Mouse (Mus musculus): ENCODE data around the gene Mbtps1. TPM values are rescaled to one million over a fixed set of nuclear protein-coding genes. Genes with fewer than 3 reads are reported as not detected.

Mbtps1 gene
- 48.5 and 62.4 TPM in 2 replicates for polyA plus RNA-seq (2015; fragmentation: Nextera tagmentation; extraction: Ambion mirVana)

- peak within 1 kb of the TSS; percentile 94 for H3K27ac ChIP-seq (replicated peaks)
- WGBS, result 6% methylated on average over 56 of the region's 63 CpGs
- H3K9me3 ChIP-seq (replicated peaks), result no peaks in the 10 kb centered on the region
- no peaks in the 10 kb centered on the region for H3K27me3 ChIP-seq (replicated peaks)
- H3K4me3 ChIP-seq (replicated peaks), result peak within 1 kb of the TSS; percentile 66
- peaks cover 39% of the 10 kb centered on the region for H3K4me1 ChIP-seq
- H3K36me3 ChIP-seq, result peaks cover 22% of the 10 kb centered on the region
- H3K4me2 ChIP-seq, result peak within 1 kb of the TSS; percentile 78
- H3K9ac ChIP-seq (replicated peaks), result peak within 1 kb of the TSS; percentile 65
- peak; percentile 97 for ATAC-seq (ENCODE audit: low FRiP score)
These were observed at the start of gene Mbtps1 for GRCm38 (mm10) chr8:119558603-119559401. Gene Mbtps1 (minus strand): TSS chr8:119558735.

- 85% methylated on average over 2 of the region's 2 CpGs for WGBS
- peaks cover 13% of the 10 kb centered on the region for H3K36me3 ChIP-seq
- no peaks in the 10 kb centered on the region for H3K9me3 ChIP-seq (replicated peaks)
- no peaks in the 10 kb centered on the region for H3K27me3 ChIP-seq (replicated peaks)
- peaks cover 17% of the 10 kb centered on the region for H3K4me1 ChIP-seq
- ATAC-seq (ENCODE audit: low FRiP score), result no peak
- no peak overlapping the region for H3K9ac ChIP-seq (replicated peaks)
- no peak overlapping the region for H3K4me2 ChIP-seq
- H3K27ac ChIP-seq (replicated peaks), result no peak overlapping the region
- H3K4me3 ChIP-seq (replicated peaks), result no peak overlapping the region
These were observed 47.7 kb upstream of the Mbtps1 start for GRCm38 (mm10) chr8:119606224-119606623.

- H3K27ac ChIP-seq (replicated peaks), result peak within 1 kb of the TSS; percentile 67
- H3K9me3 ChIP-seq (replicated peaks), result no peaks in the 10 kb centered on the region
- ATAC-seq (ENCODE audit: low FRiP score), result peak; percentile 85
- peaks cover 26% of the 10 kb centered on the region for H3K36me3 ChIP-seq
- under 1% methylated on average over 23 of the region's 23 CpGs for WGBS
- H3K4me1 ChIP-seq, result peaks cover 17% of the 10 kb centered on the region
- H3K9ac ChIP-seq (replicated peaks), result peak within 1 kb of the TSS; percentile 74
- no peaks in the 10 kb centered on the region for H3K27me3 ChIP-seq (replicated peaks)
- peak within 1 kb of the TSS; percentile 85 for H3K4me3 ChIP-seq (replicated peaks)
- peak within 1 kb of the TSS; percentile 88 for H3K4me2 ChIP-seq
These were observed 46.5 kb upstream of the Mbtps1 start, which contains the start of gene Taf1c for GRCm38 (mm10) chr8:119604996-119605395. Gene Taf1c (minus strand): TSS chr8:119605222.

GRCm38 (mm10) chr8:119604398-119604803, 45.9 kb upstream of the Mbtps1 start:
- Histone ChIP-seq H3K4me1 (peaks cover 17% of the 10 kb centered on the region), H3K27ac (replicated peaks) (peak overlapping the region; percentile 67), H3K36me3 (peaks cover 31% of the 10 kb centered on the region), H3K9me3 (replicated peaks) (no peaks in the 10 kb centered on the region), H3K27me3 (replicated peaks) (no peaks in the 10 kb centered on the region), H3K4me3 (replicated peaks) (peak overlapping the region; percentile 85), H3K9ac (replicated peaks) (peak overlapping the region; percentile 74), H3K4me2 (peak overlapping the region; percentile 88)
- 41% methylated on average over 12 of the region's 12 CpGs for WGBS
- ATAC-seq (ENCODE audit: low FRiP score), result no peak

GRCm38 (mm10) chr8:119603771-119604170, 45.2 kb upstream of the Mbtps1 start:
- H3K9me3 ChIP-seq (replicated peaks), result no peaks in the 10 kb centered on the region
- 93% methylated on average over 4 of the region's 4 CpGs for WGBS
- ATAC-seq (ENCODE audit: low FRiP score), result no peak
- H3K27me3 ChIP-seq (replicated peaks), result no peaks in the 10 kb centered on the region
- H3K27ac ChIP-seq (replicated peaks), result no peak overlapping the region
- H3K36me3 ChIP-seq, result peaks cover 37% of the 10 kb centered on the region
- H3K4me2 ChIP-seq, result peak overlapping the region; percentile 88
- peaks cover 17% of the 10 kb centered on the region for H3K4me1 ChIP-seq
- H3K4me3 ChIP-seq (replicated peaks), result peak overlapping the region; percentile 85
- H3K9ac ChIP-seq (replicated peaks), result peak overlapping the region; percentile 74; the same call in 1 of the 2 replicates

GRCm38 (mm10) chr8:119591456-119591855, 32.9 kb upstream of the Mbtps1 start:
- H3K4me3 ChIP-seq (replicated peaks), result no peak overlapping the region
- no peaks in the 10 kb centered on the region for H3K27me3 ChIP-seq (replicated peaks)
- peaks cover 7% of the 10 kb centered on the region for H3K36me3 ChIP-seq
- no peaks in the 10 kb centered on the region for H3K4me1 ChIP-seq
- no peaks in the 10 kb centered on the region for H3K9me3 ChIP-seq (replicated peaks)
- no peak overlapping the region for H3K9ac ChIP-seq (replicated peaks)
- H3K27ac ChIP-seq (replicated peaks), result no peak overlapping the region
- no peak for ATAC-seq (ENCODE audit: low FRiP score)
- WGBS, result 91% methylated on average over 7 of the region's 7 CpGs
- H3K4me2 ChIP-seq, result no peak overlapping the region

GRCm38 (mm10) chr8:119590348-119590747, 31.8 kb upstream of the Mbtps1 start:
- Histone ChIP-seq H3K4me3 (replicated peaks) (no peak overlapping the region), H3K4me2 (no peak overlapping the region), H3K9ac (replicated peaks) (no peak overlapping the region), H3K27me3 (replicated peaks) (no peaks in the 10 kb centered on the region), H3K9me3 (replicated peaks) (no peaks in the 10 kb centered on the region), H3K27ac (replicated peaks) (no peak overlapping the region), H3K36me3 (peaks cover 3% of the 10 kb centered on the region; the same call in 1 of the 2 replicates), H3K4me1 (0 out of 2 replicates have a peak, but pooled peaks cover 4% of the 10 kb centered on the region)
- 87% methylated on average over 14 of the region's 14 CpGs for WGBS
- no peak for ATAC-seq (ENCODE audit: low FRiP score)

GRCm38 (mm10) chr8:119588844-119589243, 30.3 kb upstream of the Mbtps1 start:
- ATAC-seq (ENCODE audit: low FRiP score), result no peak

GRCm38 (mm10) chr8:119588321-119588720, 29.8 kb upstream of the Mbtps1 start:
- 73% methylated on average over 4 of the region's 4 CpGs for WGBS
- H3K4me2 ChIP-seq, result no peak overlapping the region
- H3K4me3 ChIP-seq (replicated peaks), result no peak overlapping the region

More at GRCm38 (mm10) chr8:119588844-119589243, 30.3 kb upstream of the Mbtps1 start:
- H3K27ac ChIP-seq (replicated peaks), result no peak overlapping the region
- no peak overlapping the region for H3K4me3 ChIP-seq (replicated peaks)
- H3K4me1 ChIP-seq, result 0 out of 2 replicates have a peak, but pooled peaks cover 4% of the 10 kb centered on the region
- no peak overlapping the region for H3K9ac ChIP-seq (replicated peaks)
- H3K4me2 ChIP-seq, result no peak overlapping the region
- H3K36me3 ChIP-seq, result no peaks in the 10 kb centered on the region
- H3K27me3 ChIP-seq (replicated peaks), result no peaks in the 10 kb centered on the region
- 28% methylated on average over 10 of the region's 10 CpGs for WGBS
- no peaks in the 10 kb centered on the region for H3K9me3 ChIP-seq (replicated peaks)

GRCm38 (mm10) chr8:119585901-119586300, 27.4 kb upstream of the Mbtps1 start:
- ATAC-seq (ENCODE audit: low FRiP score), result no peak
- Histone ChIP-seq H3K36me3 (no peaks in the 10 kb centered on the region), H3K9ac (replicated peaks) (0 out of 2 replicates have a peak overlapping the region, but pooled peaks have one; percentile 5), H3K27ac (replicated peaks) (no peak overlapping the region), H3K9me3 (replicated peaks) (no peaks in the 10 kb centered on the region), H3K4me1 (0 out of 2 replicates have a peak, but pooled peaks cover 4% of the 10 kb centered on the region), H3K4me3 (replicated peaks) (peak overlapping the region; percentile 28), H3K27me3 (replicated peaks) (no peaks in the 10 kb centered on the region), H3K4me2 (peak overlapping the region; percentile 59)
- WGBS, result 20% methylated on average over 17 of the region's 24 CpGs

More at GRCm38 (mm10) chr8:119588321-119588720, 29.8 kb upstream of the Mbtps1 start:
- Histone ChIP-seq H3K4me1 (0 out of 2 replicates have a peak, but pooled peaks cover 4% of the 10 kb centered on the region), H3K9ac (replicated peaks) (no peak overlapping the region), H3K36me3 (no peaks in the 10 kb centered on the region), H3K27me3 (replicated peaks) (no peaks in the 10 kb centered on the region), H3K27ac (replicated peaks) (no peak overlapping the region), H3K9me3 (replicated peaks) (no peaks in the 10 kb centered on the region)
- no peak for ATAC-seq (ENCODE audit: low FRiP score)

GRCm38 (mm10) chr8:119580441-119581161, 22.1 kb upstream of the Mbtps1 start:
- WGBS, result 80% methylated on average over 5 of the region's 5 CpGs
- no peak overlapping the region for H3K9ac ChIP-seq (replicated peaks)
- H3K27ac ChIP-seq (replicated peaks), result no peak overlapping the region
- no peak for ATAC-seq (ENCODE audit: low FRiP score)
- H3K36me3 ChIP-seq, result no peaks in the 10 kb centered on the region
- H3K27me3 ChIP-seq (replicated peaks), result peaks cover 19% of the 10 kb centered on the region
- H3K4me2 ChIP-seq, result no peak overlapping the region
- H3K9me3 ChIP-seq (replicated peaks), result no peaks in the 10 kb centered on the region
- no peak overlapping the region for H3K4me3 ChIP-seq (replicated peaks)
- H3K4me1 ChIP-seq, result peaks cover 2% of the 10 kb centered on the region

Measured in neural tube, embryonic 15.5 days (tissue).